Mouse (Mus musculus): ENCODE measurements around the gene 9130019O22Rik. TPM values are rescaled to one million over a fixed set of nuclear protein-coding genes. Genes with fewer than 3 reads are reported as not detected.
"Not testable (repeated sequence)": the region's sequence is repeated elsewhere in the genome, so short reads cannot be mapped to it uniquely, and the experiment has no call there.

9130019O22Rik gene
- total RNA-seq, 2 experiments from 2014 or later = 2.8 to 4.0 TPM

GRCm38 (mm10) chr7:127344371-127344770, 42.6 kb downstream of the 9130019O22Rik start:
- DNase-seq (ENCODE audit: low spot score in 2 of 2) = no peak
- intact Hi-C loops (cut with DNase I) = loop anchor here (10.0 kb wide), 1 partner anchor 270 kb away; the partner anchor contains the start of gene Zfp629

GRCm38 (mm10) chr7:127343351-127344019, 43.5 kb downstream of the 9130019O22Rik start:
- intact Hi-C loops (cut with DNase I) = loop anchor here (10.0 kb wide), 1 partner anchor 271 kb away; the partner anchor contains the start of gene Zfp629
- DNase-seq (ENCODE audit: low spot score in 2 of 2) = no peak

- DNase-seq (ENCODE audit: low spot score in 2 of 2) = no peak
- intact Hi-C loops (cut with DNase I) = loop anchor here (10.0 kb wide), 1 partner anchor 272 kb away; the partner anchor contains the start of gene Zfp629
Measured at GRCm38 (mm10) chr7:127342888-127343287, 44.1 kb downstream of the 9130019O22Rik start.

GRCm38 (mm10) chr7:127342332-127342731, 44.6 kb downstream of the 9130019O22Rik start:
- intact Hi-C loops (cut with DNase I) = loop anchor here (10.0 kb wide), 1 partner anchor 272 kb away; the partner anchor contains the start of gene Zfp629
- DNase-seq (ENCODE audit: low spot score in 2 of 2) = peak in 1 of 2 experiments; percentile 49

- intact Hi-C loops (cut with DNase I) = loop anchor here (2.0 to 10.0 kb wide), 2 partner anchors 79 to 273 kb away; partner anchors contain the start of gene Zfp629
- not testable (repeated sequence) for DNase-seq (ENCODE audit: low spot score in 2 of 2)
Measured at GRCm38 (mm10) chr7:127341861-127342260, 45.1 kb downstream of the 9130019O22Rik start.

- no peak for DNase-seq (ENCODE audit: low spot score in 2 of 2)
- intact Hi-C loops (cut with DNase I) = loop anchor here (2.0 to 10.0 kb wide), 2 partner anchors 79 to 273 kb away; partner anchors contain the start of gene Zfp629
Measured at GRCm38 (mm10) chr7:127341356-127341755, 45.6 kb downstream of the 9130019O22Rik start.

- DNase-seq (ENCODE audit: low spot score in 2 of 2) = no peak
- intact Hi-C loops (cut with DNase I) = no loop called here
Measured at GRCm38 (mm10) chr7:127337636-127338035, 49.3 kb downstream of the 9130019O22Rik start.

GRCm38 (mm10) chr7:127335604-127336003, 51.4 kb downstream of the 9130019O22Rik start:
- intact Hi-C loops (cut with DNase I) = no loop called here
- DNase-seq (ENCODE audit: low spot score in 2 of 2) = no peak

- intact Hi-C loops (cut with DNase I) = no loop called here
- DNase-seq (ENCODE audit: low spot score in 2 of 2) = no peak
Measured at GRCm38 (mm10) chr7:127333240-127333639, 53.7 kb downstream of the 9130019O22Rik start.

Other genes with a start within 250 kb of the 9130019O22Rik start
- under 1 TPM; 0.09 to 0.14 TPM for gene Spn, start 249.3 kb downstream of the 9130019O22Rik start, total RNA-seq (2021)
- gene Cd2bp2, start 191.1 kb downstream of the 9130019O22Rik start, total RNA-seq (2021) = 10 to 100 TPM; 81.7 to 84.1 TPM
- 10 to 100 TPM; 90.2 to 97.5 TPM for gene Tbc1d10b, start 178.7 kb downstream of the 9130019O22Rik start, total RNA-seq (2021)
- gene Mylpf, start 178.3 kb downstream of the 9130019O22Rik start, total RNA-seq (2021) = 1 to 10 TPM; 2.8 to 3.3 TPM
- gene Zfp553, start 154.1 kb downstream of the 9130019O22Rik start, total RNA-seq (2021) = 10 to 100 TPM; 16.9 to 18.6 TPM
- gene Sept1, start 154.0 kb downstream of the 9130019O22Rik start, total RNA-seq (2021) = 1 to 10 TPM; 3.4 to 3.6 TPM
- gene Zfp771, start 142.9 kb downstream of the 9130019O22Rik start, total RNA-seq (2021) = 10 to 100 TPM; 55.3 to 55.5 TPM
- 10 to 100 TPM; 30.6 to 31.0 TPM for gene Dctpp1, start 126.5 kb downstream of the 9130019O22Rik start, total RNA-seq (2021)
- gene Sephs2, start 113.1 kb downstream of the 9130019O22Rik start, total RNA-seq (2021) = 10 to 100 TPM; 40.5 to 41.3 TPM
- under 1 TPM; 0.34 to 0.94 TPM for gene Itgal, start 90.9 kb downstream of the 9130019O22Rik start, total RNA-seq (2021)
- gene Zfp768, start 41.6 kb downstream of the 9130019O22Rik start, total RNA-seq (2021) = 10 to 100 TPM; 11.7 TPM
- gene Zfp747, start 11.1 kb downstream of the 9130019O22Rik start, total RNA-seq (2021) = 1 to 10 TPM; 5.4 to 6.7 TPM
- 1 to 10 TPM; 6.6 to 7.9 TPM for gene E430018J23Rik, start 6.5 kb upstream of the 9130019O22Rik start, total RNA-seq (2021)
- 1 to 10 TPM; 4.5 TPM for gene Zfp764, start 19.7 kb upstream of the 9130019O22Rik start, total RNA-seq (2021)
- gene Zfp688, start 34.9 kb upstream of the 9130019O22Rik start, total RNA-seq (2021) = 10 to 100 TPM; 13.0 to 16.8 TPM
- gene Zfp689, start 62.0 kb upstream of the 9130019O22Rik start, total RNA-seq (2021) = 1 to 10 TPM; 5.8 to 8.2 TPM
- gene Prr14, start 72.4 kb upstream of the 9130019O22Rik start, total RNA-seq (2021) = 10 to 100 TPM; 27.1 to 32.2 TPM
- 10 to 100 TPM; 56.2 to 56.9 TPM for gene Fbrs, start 92.0 kb upstream of the 9130019O22Rik start, total RNA-seq (2021)
- 100 to 1,000 TPM; 101 to 116 TPM for gene Srcap, start 124.8 kb upstream of the 9130019O22Rik start, total RNA-seq (2021)
- gene Gm42715, start 132.4 kb upstream of the 9130019O22Rik start, total RNA-seq (2021) = 10 to 100 TPM; 10.6 to 11.6 TPM
- gene Tmem265, start 174.2 kb upstream of the 9130019O22Rik start, total RNA-seq (2021) = not detected
- gene Phkg2, start 186.2 kb upstream of the 9130019O22Rik start, total RNA-seq (2021) = 10 to 100 TPM; 76.9 to 89.1 TPM
- gene Ccdc189, start 201.4 kb upstream of the 9130019O22Rik start, total RNA-seq (2021) = 1 to 10 TPM; 6.8 to 7.7 TPM
- gene Rnf40, start 201.6 kb upstream of the 9130019O22Rik start, total RNA-seq (2021) = 10 to 100 TPM; 69.4 to 71.4 TPM
- gene Zfp629, start 228.6 kb upstream of the 9130019O22Rik start, total RNA-seq (2021) = 10 to 100 TPM; 22.2 to 24.8 TPM